Mouse (Mus musculus) CH12.LX (cell line): Measurements from ENCODE around the gene Ccdc134.

ENCODE experiments used
- CTCF ChIP-seq, 2 experiments: IDR thresholded peaks in 1 of 2; conservative IDR thresholded peaks in 1 of 2; 2 replicates each; pipeline ENCODE4 v1.5.1; 2011 to 2012; ENCODE audit warnings: low read depth in 2 of 2, low read length in 2 of 2, improper control_type of control experiment in 1 of 2, inconsistent platforms in 1 of 2, mild to moderate bottlenecking in 1 of 2, moderate library complexity in 1 of 2
- EP300 ChIP-seq: IDR thresholded peaks from 2 replicates; pipeline ENCODE4 v1.6.1; 2011; ENCODE audit warnings: low read length, improper control_type of control experiment
- SIN3A ChIP-seq: IDR thresholded peaks from 2 replicates; pipeline ENCODE4 v1.6.1; 2012; ENCODE audit warnings: low read length, improper control_type of control experiment, inconsistent platforms
- TBP ChIP-seq: conservative IDR thresholded peaks from 2 replicates; pipeline ENCODE4 v1.6.1; 2011; ENCODE audit warnings: low read depth, low read length, improper control_type of control experiment
- ZMIZ1 ChIP-seq: IDR thresholded peaks from 2 replicates; pipeline ENCODE4 v1.6.1; 2012; ENCODE audit warnings: low read depth, mild to moderate bottlenecking, inconsistent platforms, low read length, improper control_type of control experiment

- no peak for TF ChIP-seq TBP
- peak in 1 of 2 experiments; percentile 55; a peak in 2 of 4 replicates for TF ChIP-seq CTCF (conservative IDR thresholded peaks at IDR 0.05 in 1 of 2, IDR thresholded peaks at IDR 0.05 in 1 of 2; ENCODE audit: low read depth in 2 of 2, low read length in 2 of 2)
- TF ChIP-seq SIN3A: no peak
- TF ChIP-seq ZMIZ1: no peak
- TF ChIP-seq EP300: no peak
Measured at GRCm38 (mm10) chr15:82140355-82140754, 12.6 kb downstream of the Ccdc134 start.
